Mouse (Mus musculus) gastrocnemius, postnatal 25 days (tissue): ENCODE data around the gene Ccer2. TPM values are rescaled to one million over a fixed set of nuclear protein-coding genes. Genes with fewer than 3 reads are reported as not detected.

ENCODE experiments used
- DNase-seq: peaks from one replicate; pipeline ENCODE4 v3.0.0; 2022
- long read RNA-seq, 2 experiments: library from polyadenylated mRNA; stranded (forward); transcript quantifications; one replicate each; pipeline ENCODE4 v2.0.0; 2021
- total RNA-seq, 2 experiments: library from RNA; stranded (reverse); gene quantifications; 1 replicate in 1 of 2; 2 replicates in 1 of 2; pipeline ENCODE4 v1.2.3; 2021

The Ccer2 gene
- not detected for total RNA-seq
- long read RNA-seq, experiment 1, result 0 reads
- long read RNA-seq, experiment 2, result 0 reads

DNA sequence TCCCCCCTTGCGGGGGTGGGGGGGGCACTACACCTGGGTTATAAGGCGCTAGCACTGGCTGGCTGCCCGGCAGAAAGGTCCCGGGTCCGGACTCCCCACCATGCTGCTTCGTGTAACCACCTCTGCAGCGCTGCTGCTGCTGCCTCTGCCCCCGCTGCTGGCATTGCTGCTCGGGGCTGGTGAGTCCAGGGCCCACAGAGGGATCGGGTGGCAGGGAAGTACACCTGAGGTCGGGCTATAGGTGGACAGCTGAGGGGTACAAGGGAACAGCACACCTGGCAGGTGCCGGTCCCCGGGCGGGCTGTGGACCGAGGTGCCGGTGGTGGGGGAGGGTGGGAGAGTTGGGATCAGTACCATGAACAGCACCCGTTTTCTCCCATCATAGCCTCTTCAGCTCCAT, at the start of gene Ccer2:
Ccer2 (plus strand) TSS at position 96 of the 400 bp plus-strand sequence.
- no peak for DNase-seq

DNA sequence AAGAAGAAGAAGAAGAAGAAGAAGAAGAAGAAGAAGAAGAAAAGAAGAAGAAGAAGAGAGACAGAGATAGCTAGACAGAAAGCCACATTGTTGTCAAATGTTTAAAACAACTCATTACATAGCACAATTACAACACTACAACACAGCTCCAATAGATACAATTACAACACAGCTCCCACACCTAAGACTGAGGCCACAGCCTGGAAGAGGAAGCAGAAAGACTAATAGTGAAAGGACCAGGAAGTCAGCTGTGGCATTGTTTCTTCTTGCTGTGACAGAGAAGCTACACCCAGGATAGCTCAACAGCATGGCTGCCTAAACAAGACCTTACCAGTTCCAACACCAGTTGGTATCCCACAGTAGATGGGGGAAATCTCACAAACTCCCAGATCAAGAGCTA, 46.5 kb upstream of the Ccer2 start:
- DNase-seq, result no peak

DNA sequence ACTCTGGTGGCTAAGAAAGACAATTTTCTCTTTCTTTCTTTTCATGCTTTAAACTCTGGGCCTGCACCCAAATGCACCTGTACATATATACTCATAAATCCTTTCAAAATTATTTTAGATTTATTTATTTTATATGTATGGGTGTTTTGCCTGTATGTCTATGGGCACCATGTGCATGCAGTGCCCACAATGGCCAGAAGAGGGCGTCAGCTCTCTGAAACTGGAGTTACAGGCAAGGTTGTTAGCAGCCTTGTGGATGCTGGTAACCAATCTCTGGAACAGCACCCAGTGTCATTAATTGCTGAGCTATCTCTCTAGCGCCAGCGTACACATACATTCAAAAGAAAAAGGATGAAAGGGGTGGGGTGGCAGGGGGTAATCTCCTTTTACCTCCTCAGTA, 45.0 kb upstream of the Ccer2 start:
- DNase-seq, result no peak

DNA sequence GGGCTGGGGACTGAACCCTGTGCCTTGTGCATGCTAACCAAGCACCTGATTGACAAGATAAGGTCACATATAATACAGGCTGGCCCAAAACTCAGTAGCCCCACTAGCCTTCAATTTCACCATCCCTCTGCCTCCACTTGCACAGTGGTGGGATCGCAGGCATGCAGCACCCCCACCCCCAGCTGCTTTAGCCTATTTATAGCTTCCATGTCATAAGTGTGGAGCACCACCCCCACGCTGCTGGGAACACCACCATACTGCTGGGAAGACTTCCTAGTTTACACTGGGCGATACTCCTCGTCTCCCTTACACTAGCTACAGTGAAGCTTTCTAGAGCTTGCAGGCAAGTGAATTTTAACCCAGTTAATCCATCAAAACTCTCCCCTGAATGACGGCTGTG, 41.3 kb upstream of the Ccer2 start:
- no peak for DNase-seq

DNA sequence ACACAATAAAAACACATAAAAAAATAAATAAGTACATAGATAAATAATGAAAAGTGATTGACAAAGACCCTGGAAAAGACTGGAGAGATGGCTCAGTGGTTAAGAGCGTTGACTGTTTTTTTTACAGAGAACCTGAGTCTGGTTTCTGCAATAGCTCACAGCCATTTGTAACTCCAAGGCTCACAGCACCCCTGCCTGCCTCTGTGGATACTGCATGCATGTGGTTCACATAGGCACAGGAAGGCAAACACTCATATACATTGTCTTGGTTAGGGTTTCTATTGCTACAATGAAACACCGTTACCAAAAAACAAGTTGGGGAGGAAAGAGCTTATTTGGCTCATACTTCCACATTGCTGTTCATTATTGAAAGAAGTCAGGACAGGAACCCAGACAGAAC, 40.4 kb upstream of the Ccer2 start:
- DNase-seq, result no peak

DNA sequence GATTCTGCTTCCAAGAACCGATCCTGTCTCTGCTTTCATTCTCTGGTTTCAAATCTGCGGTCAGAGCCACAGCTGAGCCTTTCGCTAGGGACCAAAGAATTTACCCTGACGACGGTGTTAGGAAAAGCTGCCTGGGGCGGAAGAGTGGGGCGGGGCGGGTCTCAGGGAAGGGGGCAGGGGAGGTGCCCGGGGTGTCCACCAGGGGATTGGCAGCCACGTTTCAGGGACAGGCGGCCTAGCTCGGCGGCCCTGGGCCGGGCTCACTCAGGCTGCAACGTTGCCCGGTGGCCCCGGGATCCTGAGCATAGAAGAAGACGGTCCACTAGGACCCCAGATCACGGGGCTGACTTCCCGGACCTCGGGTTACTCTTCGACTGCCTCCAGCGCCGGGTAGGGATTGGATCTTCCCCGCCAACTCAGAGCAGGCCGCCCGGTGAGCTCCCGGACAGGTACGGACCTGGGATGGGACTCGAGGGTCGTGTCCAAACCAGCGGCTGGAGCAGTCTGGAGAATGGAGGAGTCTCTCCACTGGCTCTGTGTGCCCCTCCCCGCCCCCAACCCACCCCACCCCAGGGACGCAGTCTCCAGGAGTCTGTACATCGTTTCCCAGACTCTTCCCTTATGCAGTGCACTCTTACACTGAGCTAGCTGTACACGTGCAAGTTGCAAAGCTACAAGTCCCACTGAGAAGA, 39.2 kb upstream of the Ccer2 start, which contains the start of gene Fbxo17:
Fbxo17 (plus strand) TSS at position 215 of the 692 bp plus-strand sequence.
- DNase-seq, result peak; percentile 68

GRCm38 (mm10) chr7:28717726-28718125, 38.2 kb upstream of the Ccer2 start:
- DNase-seq, result no peak

DNA sequence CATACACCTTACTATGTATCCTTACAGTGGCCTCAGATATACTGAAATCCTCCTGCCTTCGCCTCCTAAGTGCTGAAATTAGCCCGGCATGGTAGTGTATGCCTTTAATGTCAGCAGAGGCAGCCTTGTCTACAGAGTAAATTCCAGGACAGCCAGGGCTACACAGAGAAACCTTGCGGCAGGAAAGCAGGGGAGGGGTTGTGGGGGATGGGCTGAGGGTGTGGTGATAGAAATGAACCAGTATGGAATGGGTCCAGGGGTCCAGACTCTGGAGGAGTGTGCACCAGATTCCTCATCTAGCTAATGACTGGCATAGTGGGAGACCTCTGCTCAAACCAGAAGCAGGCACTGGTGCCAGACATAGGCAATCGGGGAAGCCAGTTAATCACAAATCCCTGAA, 36.8 kb upstream of the Ccer2 start:
- DNase-seq, result no peak

DNA sequence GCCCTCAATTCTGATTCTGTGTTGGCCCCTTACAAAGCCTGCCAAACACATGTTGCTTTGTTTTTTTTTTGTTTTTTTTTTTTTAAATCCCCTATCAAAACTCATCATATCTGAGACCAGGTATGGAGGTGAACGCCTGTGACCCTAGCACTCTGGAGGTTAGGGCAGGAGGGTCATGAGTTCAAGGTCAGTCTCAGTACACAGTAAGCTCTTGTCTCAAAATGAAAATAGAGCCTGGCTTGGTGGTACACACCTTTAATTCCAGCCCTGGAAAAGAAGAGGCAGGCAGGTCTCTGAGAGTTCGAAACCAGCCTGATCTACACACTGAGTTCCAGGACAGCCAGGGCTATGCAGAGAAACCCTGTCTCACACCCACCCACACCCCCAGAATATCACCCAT, 36.3 kb upstream of the Ccer2 start:
- DNase-seq, result no peak

DNA sequence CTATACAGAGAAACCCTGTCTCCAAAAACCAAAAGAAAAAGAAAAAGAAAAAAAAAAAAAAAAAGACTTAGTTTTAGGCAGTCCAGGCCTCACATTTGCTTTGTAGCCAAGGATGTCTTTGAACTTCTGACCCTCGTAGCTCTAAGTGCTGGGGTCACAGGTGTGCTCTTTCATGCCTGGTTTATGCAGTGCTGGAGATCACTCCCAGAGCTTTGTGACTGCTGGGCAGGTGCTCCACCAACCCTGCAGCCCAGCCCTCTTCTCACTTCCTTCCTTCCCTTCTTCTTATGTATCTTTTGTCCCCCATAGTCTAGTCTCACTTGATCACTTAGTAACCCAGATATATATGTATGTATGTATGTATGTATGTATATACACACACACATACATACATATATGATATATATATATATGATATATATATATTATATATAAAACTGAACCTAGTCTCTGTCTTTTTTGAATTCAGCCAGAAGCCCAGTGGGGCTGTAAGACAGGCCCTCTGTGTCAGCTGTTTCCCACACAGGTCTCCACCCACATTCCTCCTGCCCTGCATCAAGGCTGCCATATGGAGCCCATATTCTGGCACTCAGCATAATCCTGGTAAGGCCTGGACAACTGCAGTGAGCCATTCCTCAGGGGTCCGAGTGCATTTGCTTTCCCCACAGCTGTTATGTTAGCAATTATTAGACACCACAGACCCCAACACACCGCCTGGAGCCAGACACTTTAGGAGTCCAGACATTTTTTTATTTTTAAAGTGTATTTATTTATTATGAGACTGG, 35.0 kb upstream of the Ccer2 start:
- DNase-seq, result no peak

DNA sequence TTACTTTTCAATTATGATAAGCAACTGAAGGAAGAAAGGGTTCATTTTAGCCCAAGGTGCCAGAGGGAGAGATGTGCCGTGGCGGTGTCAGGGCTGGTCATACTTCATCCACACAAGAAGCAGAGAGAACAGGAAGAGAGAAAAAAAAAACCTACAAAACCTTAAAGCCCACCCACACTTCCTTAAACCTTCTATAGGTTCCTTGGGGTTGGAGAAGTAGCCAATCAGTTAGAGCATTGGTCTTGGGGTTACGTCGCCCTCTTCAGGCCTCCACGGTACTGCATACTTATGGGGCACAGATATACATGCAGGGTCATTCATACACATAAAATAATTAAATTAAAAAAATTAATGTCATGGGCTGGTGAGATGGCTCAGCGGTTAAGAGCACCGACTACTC, 33.9 kb upstream of the Ccer2 start:
- no peak for DNase-seq

GRCm38 (mm10) chr7:28724613-28725012, 31.4 kb upstream of the Ccer2 start:
- DNase-seq, result no peak

DNA sequence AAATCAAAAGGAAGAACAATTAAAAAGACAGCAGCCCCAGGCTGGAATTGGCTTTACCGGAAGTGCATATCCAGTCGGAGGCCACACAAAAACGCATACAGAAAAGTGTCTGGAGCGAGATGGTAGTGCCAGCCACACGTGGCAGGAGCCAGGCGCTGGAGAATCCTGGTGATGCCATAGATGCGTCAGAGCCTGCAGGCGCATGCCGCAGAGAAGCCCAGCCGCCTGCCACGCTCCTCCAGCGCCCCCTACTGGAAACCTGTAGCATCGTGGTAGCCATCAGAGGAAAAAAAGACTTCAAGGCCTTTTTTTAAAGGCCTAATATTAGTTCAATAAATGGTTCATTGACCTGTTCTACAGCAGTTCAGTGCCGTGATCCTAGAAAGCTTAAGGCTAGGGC, 29.4 kb upstream of the Ccer2 start:
- DNase-seq, result peak; percentile 44

DNA sequence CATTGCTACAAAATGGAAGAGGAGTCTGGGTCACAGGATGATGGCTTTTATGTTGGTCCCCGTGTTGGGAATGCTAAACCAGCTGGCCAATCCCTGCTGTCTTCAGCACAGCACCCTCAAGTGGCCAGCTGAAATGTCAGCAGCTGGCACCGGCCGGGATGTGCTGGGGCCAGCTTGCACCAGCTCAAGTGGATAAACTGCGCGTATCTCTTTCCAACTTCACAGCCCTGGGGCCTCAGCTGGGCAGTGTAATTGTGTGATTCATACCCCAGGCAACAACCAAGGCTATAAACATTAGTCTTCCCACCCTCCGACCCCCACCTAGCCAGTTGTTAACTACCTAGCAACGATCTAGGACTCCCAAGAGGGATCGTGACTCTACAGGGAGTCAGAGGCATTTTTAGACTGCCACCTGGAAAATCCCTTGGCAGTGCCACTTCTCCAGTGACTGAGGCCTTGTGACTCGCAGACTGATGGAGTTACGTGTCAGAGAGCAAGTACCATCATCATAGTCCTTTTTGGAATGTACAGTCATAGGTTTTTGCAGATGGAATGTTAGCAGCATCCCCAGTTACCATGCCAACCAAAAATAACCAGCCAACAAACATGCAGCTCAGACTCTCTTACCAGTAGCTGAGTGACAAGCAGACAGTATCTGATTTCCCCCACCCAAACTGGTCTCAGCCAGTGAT, 28.2 kb upstream of the Ccer2 start:
- peak; percentile 37 for DNase-seq

GRCm38 (mm10) chr7:28732341-28733142, 23.4 kb upstream of the Ccer2 start:
- DNase-seq, result peak; percentile 44

- DNase-seq, result no peak
Observed at GRCm38 (mm10) chr7:28733211-28733610, 22.8 kb upstream of the Ccer2 start.

GRCm38 (mm10) chr7:28735701-28736100, 20.3 kb upstream of the Ccer2 start:
- no peak for DNase-seq

DNA sequence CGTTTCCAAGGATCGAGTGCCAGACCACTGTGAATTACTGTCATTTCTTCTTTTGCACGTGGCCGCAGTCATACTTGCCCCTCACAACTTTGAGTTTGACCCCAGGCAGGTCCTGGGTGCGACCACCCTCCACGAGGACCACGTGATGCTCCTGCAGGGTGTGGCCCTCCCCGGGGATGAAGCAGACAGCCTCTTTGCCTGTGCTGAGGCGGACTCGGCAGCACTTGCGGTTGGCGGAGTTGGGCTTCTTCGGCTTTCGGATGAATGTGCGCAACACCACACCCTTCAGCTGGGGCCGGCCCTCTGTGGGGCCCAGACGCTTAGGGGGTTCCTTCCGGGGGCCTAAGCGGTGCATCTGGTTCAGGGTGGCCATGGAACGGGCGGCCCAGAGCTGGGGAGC, 16.1 kb upstream of the Ccer2 start:
- no peak for DNase-seq

DNA sequence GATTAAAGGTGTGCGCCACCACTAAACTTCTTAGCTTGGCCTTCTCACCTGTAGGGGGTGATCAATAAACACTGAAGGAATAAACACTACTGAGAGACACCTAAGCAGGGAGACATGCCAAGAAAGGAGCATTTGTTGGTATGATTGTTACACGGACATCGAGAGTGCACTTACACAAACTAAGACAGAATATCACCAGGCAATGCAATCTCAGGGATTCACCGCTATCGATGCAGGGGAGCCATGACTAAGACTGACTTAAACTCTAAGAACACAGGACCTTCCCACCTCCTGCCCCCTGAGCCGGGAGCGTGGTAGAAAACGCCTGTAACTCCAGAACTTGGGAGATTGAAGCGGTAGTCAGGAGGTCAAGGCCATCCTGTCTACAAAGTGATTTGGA, 15.0 kb upstream of the Ccer2 start:
- no peak for DNase-seq

- no peak for DNase-seq
Observed at GRCm38 (mm10) chr7:28741368-28741708, 14.6 kb upstream of the Ccer2 start.

DNA sequence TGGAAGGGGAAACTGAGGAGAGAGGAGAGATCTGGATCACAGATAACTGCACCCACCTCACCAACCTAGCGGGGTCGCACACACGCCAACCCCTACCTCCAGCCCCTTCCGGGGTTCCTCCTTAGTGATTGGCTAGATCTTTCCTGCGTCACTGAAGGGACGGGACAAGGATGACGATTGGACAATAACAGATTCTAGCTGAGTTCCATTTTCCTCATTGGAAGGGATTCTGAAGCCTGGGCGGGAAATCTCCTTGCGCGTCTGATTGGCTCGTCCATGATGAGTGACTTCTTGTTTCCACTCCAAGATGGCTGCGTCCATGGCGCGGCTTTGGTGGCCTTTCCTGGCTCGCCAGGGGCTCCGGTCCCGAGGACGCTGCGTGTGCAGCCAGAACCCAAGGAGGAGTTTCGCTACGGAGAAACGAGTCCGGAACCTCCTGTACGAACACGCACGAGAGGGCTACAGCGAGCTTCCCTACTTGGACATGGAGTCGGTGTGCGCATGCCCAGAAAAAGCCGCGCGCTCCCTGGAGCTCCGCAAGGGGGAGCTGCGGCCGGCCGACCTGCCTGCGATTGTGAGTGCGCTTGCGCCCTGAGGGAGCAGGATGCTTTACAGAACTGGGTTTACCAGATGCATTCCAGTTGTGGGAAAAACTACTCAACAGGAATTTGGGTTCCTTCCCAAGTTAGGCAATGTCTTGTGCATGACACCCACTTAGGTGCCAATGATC, 14.1 kb upstream of the Ccer2 start, which contains the start of the genes Mrps12 and Sars2:
Mrps12 (minus strand) TSS at position 112 of the 730 bp plus-strand sequence.
Sars2 (plus strand) TSS at position 284 of the 730 bp plus-strand sequence.
- DNase-seq, result peak; percentile 94
